Mouse (Mus musculus) kidney, adult 2 months (tissue): ENCODE results near the gene Hipk2. TPM values are rescaled to one million over a fixed set of nuclear protein-coding genes. Genes with fewer than 3 reads are reported as not detected.

ENCODE experiments used
- DNase-seq: peaks from one replicate; pipeline ENCODE4 v3.0.0; 2021
- H3K27ac ChIP-seq: fragments of 200-500 bp; 2 replicates; pipeline ENCODE4 v1.5.1; 2012; ENCODE audit warnings: low read depth, low read length, control low read depth, inconsistent platforms; ENCODE audit not compliant: insufficient read depth
- H3K27me3 ChIP-seq: fragments of 200-500 bp; replicated peaks from 2 replicates; pipeline ENCODE4 v1.6.1; 2012; ENCODE audit warnings: mild to moderate bottlenecking, moderate library complexity, low read length, inconsistent platforms; ENCODE audit not compliant: control insufficient read depth, insufficient read depth
- H3K36me3 ChIP-seq: fragments of 200-500 bp; 2 replicates; pipeline ENCODE4 v1.6.1; 2012; ENCODE audit warnings: mild to moderate bottlenecking, moderate library complexity, low read length, inconsistent platforms; ENCODE audit not compliant: control insufficient read depth, insufficient read depth
- H3K4me1 ChIP-seq: fragments of 200-500 bp; 2 replicates; pipeline ENCODE4 v1.6.1; 2011; ENCODE audit warnings: low read length; ENCODE audit not compliant: control insufficient read depth, insufficient read depth
- H3K4me3 ChIP-seq: fragments of 200-500 bp; 2 replicates; pipeline ENCODE4 v1.5.1; 2011; ENCODE audit warnings: mild to moderate bottlenecking, low read depth, low read length, control low read depth; ENCODE audit not compliant: insufficient read depth
- CTCF ChIP-seq: fragments of 200-500 bp; conservative IDR thresholded peaks from 2 replicates; pipeline ENCODE4 v1.5.1; 2011; ENCODE audit warnings: low read depth, mild to moderate bottlenecking, control low read depth, low read length, moderate library complexity, mixed read lengths; ENCODE audit not compliant: insufficient read depth, insufficient read length
- POLR2A ChIP-seq: fragments of 200-500 bp; IDR thresholded peaks from one replicate; pipeline ENCODE4 v1.6.1; 2011; ENCODE audit warnings: low read depth, low read length, control low read depth
- WGBS: fragments of 180-500 bp; shearing (Covaris S2); methylation state at CpG from one replicate; pipeline ENCODE4 v1.1.7; 2018; 5-methylcytosine and 5-hydroxymethylcytosine counted together
- polyA plus RNA-seq: library from polyadenylated mRNA; depleted of rRNA; stranded (reverse); fragments of >200 nt; gene quantifications from 2 replicates; pipeline ENCODE4 v1.2.3, GENCODE M21; 2012

The Hipk2 gene
- polyA plus RNA-seq, 1 experiment: 46.4 TPM

DNA sequence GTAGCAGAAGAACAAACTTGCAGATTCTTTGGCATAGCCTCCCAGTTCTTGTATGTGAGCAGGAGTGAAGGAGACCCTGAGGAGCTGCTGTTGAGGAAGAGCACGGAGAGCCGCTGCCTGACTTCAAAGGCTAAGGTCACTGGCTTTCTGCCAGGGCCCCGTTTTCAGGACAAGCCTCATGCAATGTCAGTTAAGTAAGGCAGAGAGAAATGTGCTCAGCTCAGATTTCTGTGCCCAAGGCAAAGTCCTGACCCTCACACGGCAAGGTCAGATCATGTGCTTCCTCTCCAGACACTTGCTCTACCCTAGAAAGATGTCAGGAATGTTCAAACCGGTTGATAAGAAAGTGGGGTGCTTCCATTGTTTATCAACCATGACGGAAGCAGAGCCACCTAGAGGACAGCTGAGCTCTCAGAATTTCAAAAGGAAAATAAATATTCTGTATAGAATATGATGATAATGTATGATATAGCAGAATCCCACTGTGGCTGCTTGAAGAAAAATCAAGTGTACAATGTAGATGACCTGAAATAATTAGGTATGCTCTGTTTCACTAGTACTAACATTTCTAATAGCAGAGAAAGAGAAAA lies 173.1 kb downstream of the Hipk2 start:
- DNase-seq: peak; percentile 43
- Histone ChIP-seq H3K36me3 (peaks cover 2% of the 10 kb centered on the region; the same call in 1 of the 2 replicates), H3K4me3 (no peak overlapping the region), H3K27ac (no peak overlapping the region), H3K27me3 (no peaks in the 10 kb centered on the region), H3K4me1 (no peaks in the 10 kb centered on the region)
- no peak for TF ChIP-seq POLR2A
- no peak for TF ChIP-seq CTCF
- 20% methylated on average over 6 of the region's 6 CpGs for WGBS

DNA sequence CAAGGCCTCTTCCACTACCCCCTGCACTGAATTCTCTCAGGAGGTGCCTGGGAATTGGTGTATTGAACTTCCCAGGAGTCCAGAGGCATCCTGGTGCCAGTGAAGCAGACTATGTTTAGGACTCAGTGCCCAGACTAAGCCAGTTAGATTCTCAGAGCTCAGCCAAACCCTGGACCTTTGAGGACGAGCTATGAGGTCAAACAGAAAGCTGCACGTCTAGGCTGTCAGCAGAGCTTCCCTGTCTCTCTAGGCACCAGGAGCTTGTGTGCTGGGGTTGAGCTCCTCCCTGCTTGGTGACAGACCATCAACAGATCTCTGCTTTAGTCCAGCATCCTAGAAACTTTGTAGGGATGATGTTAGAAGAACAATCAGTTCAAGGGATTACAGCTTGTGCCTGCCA lies 174.5 kb downstream of the Hipk2 start:
- Histone ChIP-seq H3K27ac (no peak overlapping the region), H3K4me3 (no peak overlapping the region), H3K27me3 (no peaks in the 10 kb centered on the region), H3K4me1 (no peaks in the 10 kb centered on the region), H3K36me3 (peaks cover 2% of the 10 kb centered on the region; the same call in 1 of the 2 replicates)
- TF ChIP-seq POLR2A (no peak), CTCF (no peak)
- 77% methylated on average over 2 of the region's 2 CpGs for WGBS
- DNase-seq: no peak

DNA sequence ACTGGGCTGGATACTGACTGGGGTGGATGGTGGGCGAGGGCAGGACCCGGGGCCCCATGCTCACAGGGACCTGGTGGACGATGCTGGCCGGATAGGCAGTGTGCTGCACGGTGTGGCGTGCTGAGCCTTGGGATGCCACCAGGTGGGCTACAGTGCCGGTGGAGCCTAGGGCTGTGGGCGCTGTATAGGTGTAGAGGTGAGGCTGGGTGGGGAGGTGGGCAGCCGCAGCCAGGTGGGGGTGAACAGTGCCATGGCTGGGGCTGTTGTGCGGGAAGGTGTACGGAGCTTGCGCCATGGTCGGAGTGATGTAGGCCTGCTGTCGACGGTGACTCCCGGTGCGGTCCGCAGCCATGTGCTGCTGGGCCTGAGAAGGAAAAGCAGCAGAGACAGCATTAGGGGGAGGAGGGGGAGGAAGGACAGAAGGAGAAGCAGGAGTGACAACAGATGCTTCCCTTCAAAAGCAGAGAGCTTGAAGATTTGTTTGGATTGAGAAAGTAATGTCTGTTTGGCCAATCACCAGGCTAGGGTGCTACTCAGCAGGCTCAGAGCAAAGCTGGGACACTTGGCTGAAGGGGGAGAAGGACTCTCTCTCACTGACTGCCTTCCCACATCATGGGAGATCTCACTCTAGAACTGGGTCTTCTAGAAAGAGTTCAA lies 177.6 kb downstream of the Hipk2 start:
- Histone ChIP-seq H3K36me3 (peaks cover 2% of the 10 kb centered on the region; the same call in 1 of the 2 replicates), H3K4me1 (no peaks in the 10 kb centered on the region), H3K27ac (no peak overlapping the region), H3K4me3 (no peak overlapping the region), H3K27me3 (no peaks in the 10 kb centered on the region)
- WGBS: 89% methylated on average over 18 of the region's 18 CpGs
- DNase-seq: no peak
- TF ChIP-seq CTCF (no peak), POLR2A (no peak)

DNA sequence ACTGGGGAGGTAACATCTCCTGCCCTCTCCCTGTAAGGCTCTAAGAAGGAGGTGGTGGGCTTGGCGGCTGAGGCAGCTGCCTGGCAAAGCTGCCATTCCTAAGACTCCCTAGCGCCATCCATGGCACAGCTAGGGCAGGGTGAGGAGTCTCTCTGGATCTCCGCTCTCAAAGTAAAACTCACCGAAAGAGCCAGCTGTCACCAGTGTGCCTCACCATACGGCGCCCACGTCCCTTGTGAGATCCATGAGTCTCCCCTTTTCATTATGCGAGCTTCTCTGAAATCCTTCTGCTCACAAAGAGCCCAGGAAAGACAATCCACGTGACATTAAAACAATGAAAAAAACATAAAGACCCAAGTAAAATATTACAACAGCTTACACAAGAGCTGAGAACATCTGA lies 179.4 kb downstream of the Hipk2 start:
- no peaks in the 10 kb centered on the region for H3K36me3 ChIP-seq
- TF ChIP-seq POLR2A: no peak
- no peak for TF ChIP-seq CTCF
- 91% methylated on average over 9 of the region's 9 CpGs for WGBS
- no peak for DNase-seq
- H3K27ac ChIP-seq: no peak overlapping the region
- no peak overlapping the region for H3K4me3 ChIP-seq
- no peaks in the 10 kb centered on the region for H3K4me1 ChIP-seq
- no peaks in the 10 kb centered on the region for H3K27me3 ChIP-seq

DNA sequence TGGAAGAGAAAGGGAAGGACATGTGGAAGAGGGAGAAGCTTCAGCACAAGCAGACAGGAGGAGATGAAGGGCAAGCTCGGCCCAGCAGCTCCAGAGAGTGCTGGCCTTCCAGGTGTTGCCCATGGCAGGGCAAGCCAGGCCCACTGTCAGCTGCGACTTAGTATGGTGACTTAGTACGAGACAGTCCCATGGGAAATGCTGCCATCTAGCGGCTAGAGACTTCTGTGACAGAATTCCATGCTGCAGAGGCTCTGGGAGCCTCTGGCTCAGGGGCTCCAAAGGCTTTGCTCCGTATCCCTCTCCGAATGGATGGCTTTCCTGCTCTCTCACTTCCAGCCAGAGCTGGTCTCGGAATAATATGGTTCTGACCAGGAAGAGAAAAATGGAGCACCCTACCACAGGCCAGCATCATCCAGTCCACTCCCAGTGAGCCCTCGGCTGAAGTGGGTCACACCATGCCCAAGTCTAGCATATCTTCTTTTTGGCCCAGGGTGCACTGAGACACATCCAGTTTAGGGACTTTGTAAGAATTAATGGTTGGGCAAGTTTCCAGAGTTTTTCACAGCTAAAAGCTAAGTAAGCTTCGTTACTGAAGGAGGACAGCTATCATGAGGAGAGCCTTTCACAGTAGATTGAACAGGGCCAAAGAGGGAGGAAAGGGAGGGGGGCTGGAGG lies 180.4 kb downstream of the Hipk2 start:
- 24% methylated on average over 9 of the region's 9 CpGs for WGBS
- Histone ChIP-seq H3K4me3 (no peak overlapping the region), H3K27ac (no peak overlapping the region), H3K4me1 (no peaks in the 10 kb centered on the region), H3K36me3 (no peaks in the 10 kb centered on the region), H3K27me3 (no peaks in the 10 kb centered on the region)
- DNase-seq: peak; percentile 79
- peak; percentile 81 for TF ChIP-seq CTCF
- TF ChIP-seq POLR2A: no peak

DNA sequence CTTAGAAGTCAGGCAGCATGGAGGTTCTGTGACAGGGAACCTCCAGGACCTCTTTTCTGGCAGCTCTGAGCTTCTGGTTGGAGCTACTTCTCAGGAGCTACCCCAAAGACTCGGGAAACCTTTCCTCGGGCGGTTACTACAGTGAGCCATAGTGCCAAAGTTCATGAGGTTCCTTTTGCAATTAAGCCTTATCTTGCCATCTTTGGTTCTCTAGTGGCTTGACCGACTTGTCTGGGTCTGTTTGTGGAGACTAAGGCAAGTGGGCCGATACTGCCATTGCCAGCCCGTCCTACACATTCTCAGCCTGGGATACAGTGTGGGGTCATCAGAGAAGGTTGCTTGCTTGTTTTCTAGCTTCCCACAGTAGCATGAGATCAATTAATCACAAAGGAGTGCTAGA lies 183.4 kb downstream of the Hipk2 start:
- no peak for DNase-seq
- TF ChIP-seq CTCF (no peak), POLR2A (no peak)
- no peaks in the 10 kb centered on the region for H3K36me3 ChIP-seq

DNA sequence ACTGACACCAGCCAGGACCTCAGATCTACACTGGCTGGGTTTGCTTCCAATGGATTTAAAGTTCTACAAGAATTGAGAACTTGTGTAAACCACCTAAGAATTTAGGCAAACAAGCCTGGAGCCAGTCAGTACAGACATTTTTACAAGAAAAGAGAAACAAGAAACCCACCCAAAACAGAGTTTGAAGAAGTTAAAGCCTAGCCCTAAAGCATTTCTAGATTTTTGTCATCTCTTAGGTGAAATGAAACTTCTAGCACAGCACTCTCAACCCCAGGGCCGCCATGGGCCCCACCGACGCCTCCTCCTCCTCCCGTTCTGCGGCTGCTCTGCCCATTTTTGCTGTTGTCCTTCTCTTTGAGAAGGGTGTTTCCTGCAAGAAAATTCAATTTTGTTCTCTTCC lies 184.9 kb downstream of the Hipk2 start:
- WGBS: 94% methylated on average over 5 of the region's 5 CpGs
- Histone ChIP-seq H3K4me1 (no peaks in the 10 kb centered on the region), H3K4me3 (no peak overlapping the region), H3K27ac (no peak overlapping the region), H3K27me3 (no peaks in the 10 kb centered on the region), H3K36me3 (no peaks in the 10 kb centered on the region)
- no peak for DNase-seq
- TF ChIP-seq CTCF (no peak), POLR2A (no peak)

More for the DNA sequence above, 183.4 kb downstream of the Hipk2 start:
- 84% methylated on average over 6 of the region's 6 CpGs for WGBS
- Histone ChIP-seq H3K4me3 (no peak overlapping the region), H3K27me3 (no peaks in the 10 kb centered on the region), H3K27ac (no peak overlapping the region), H3K4me1 (no peaks in the 10 kb centered on the region)
